Mouse (Mus musculus): ENCODE measurements around the gene Slc25a24.

Slc25a24 gene

GRCm38 (mm10) chr3:109169121-109169520 is 46.2 kb downstream of the Slc25a24 start:
- in situ Hi-C loops (cut with MboI, MseI) = loop anchor here (5.0 kb wide), 1 partner anchor 52 kb away; no protein-coding TSS in a partner anchor

- in situ Hi-C loops (cut with MboI, MseI) = loop anchor here (5.0 to 10.0 kb wide), 2 partner anchors 156 to 314 kb away; no protein-coding TSS in a partner anchor
Observed at GRCm38 (mm10) chr3:109171070-109171778, 48.3 kb downstream of the Slc25a24 start.

- in situ Hi-C loops (cut with MboI, MseI) = loop anchor here (5.0 to 10.0 kb wide), 2 partner anchors 153 to 310 kb away; no protein-coding TSS in a partner anchor
Observed at GRCm38 (mm10) chr3:109174394-109174793, 51.4 kb downstream of the Slc25a24 start.

GRCm38 (mm10) chr3:109178705-109179104 is 55.8 kb downstream of the Slc25a24 start:
- in situ Hi-C loops (cut with MboI, MseI) = loop anchor here (10.0 kb wide), 1 partner anchor 306 kb away; no protein-coding TSS in a partner anchor

GRCm38 (mm10) chr3:109179528-109180076 is 56.7 kb downstream of the Slc25a24 start:
- in situ Hi-C loops (cut with MboI, MseI) = loop anchor here (10.0 kb wide), 1 partner anchor 305 kb away; no protein-coding TSS in a partner anchor

- in situ Hi-C loops (cut with MboI, MseI) = no loop called here
Observed at GRCm38 (mm10) chr3:109196166-109196565, 73.2 kb downstream of the Slc25a24 start.

- in situ Hi-C loops (cut with MboI, MseI) = no loop called here
Observed at GRCm38 (mm10) chr3:109199280-109199679, 76.3 kb downstream of the Slc25a24 start.

- in situ Hi-C loops (cut with MboI, MseI) = no loop called here
Observed at GRCm38 (mm10) chr3:109212322-109212721, 89.4 kb downstream of the Slc25a24 start.

- in situ Hi-C loops (cut with MboI, MseI) = no loop called here
Observed at GRCm38 (mm10) chr3:109216352-109216751, 93.4 kb downstream of the Slc25a24 start.
